Mouse (Mus musculus): ENCODE results near the gene Pou2f1. TPM values are rescaled to one million over a fixed set of nuclear protein-coding genes. Genes with fewer than 3 reads are reported as not detected.

Gene Pou2f1
- 10.8 and 12.7 TPM in 2 replicates for polyA plus RNA-seq (2015; fragmentation: Nextera tagmentation; extraction: Ambion mirVana)

GRCm38 (mm10) chr1:166002520-166003155 is at the start of gene Pou2f1:
Gene Pou2f1, minus strand, starts transcription at chr1:166002678.

Other genes starting within 250 kb of the Pou2f1 start
- 70.1 and 73.7 TPM in 2 replicates for gene Creg1, start 238.9 kb downstream of the Pou2f1 start, polyA plus RNA-seq (2015; fragmentation: Nextera tagmentation; extraction: Ambion mirVana)
- gene Cd247, start 214.0 kb downstream of the Pou2f1 start, polyA plus RNA-seq (2015; fragmentation: Nextera tagmentation; extraction: Ambion mirVana), result 0.73 and 0.81 TPM in 2 replicates
- 0.57 TPM in 2 replicates for gene Dusp27, start 125.2 kb upstream of the Pou2f1 start, polyA plus RNA-seq (2015; fragmentation: Nextera tagmentation; extraction: Ambion mirVana)
- gene Gpa33, start 127.6 kb upstream of the Pou2f1 start, polyA plus RNA-seq (2015; fragmentation: Nextera tagmentation; extraction: Ambion mirVana), result not detected in 2 replicates
- gene Mael, start 236.1 kb upstream of the Pou2f1 start, polyA plus RNA-seq (2015; fragmentation: Nextera tagmentation; extraction: Ambion mirVana), result 0.22 and 0.24 TPM in 2 replicates

Data from neural tube, postnatal 0 days (tissue).